Mouse (Mus musculus): ENCODE data around the gene Bet1l.

GRCm38 (mm10) chr7:140880865-140881515 is 23.6 kb upstream of the Bet1l start:
- TF ChIP-seq CTCF (conservative IDR thresholded peaks at IDR 0.05 in 1 of 2, IDR thresholded peaks at IDR 0.05 in 1 of 2; ENCODE audit: low read depth in 2 of 2, low read length in 2 of 2) (no peak), ELF1 (IDR thresholded peaks at IDR 0.05; ENCODE audit: low read depth, low read length) (no peak), MEF2A (IDR thresholded peaks at IDR 0.05; ENCODE audit: borderline replicate concordance, low read depth, low read length) (no peak)

All from CH12.LX (cell line).